ENCODE assay signal across 10 mouse cellular contexts in the genomic region with DNA sequence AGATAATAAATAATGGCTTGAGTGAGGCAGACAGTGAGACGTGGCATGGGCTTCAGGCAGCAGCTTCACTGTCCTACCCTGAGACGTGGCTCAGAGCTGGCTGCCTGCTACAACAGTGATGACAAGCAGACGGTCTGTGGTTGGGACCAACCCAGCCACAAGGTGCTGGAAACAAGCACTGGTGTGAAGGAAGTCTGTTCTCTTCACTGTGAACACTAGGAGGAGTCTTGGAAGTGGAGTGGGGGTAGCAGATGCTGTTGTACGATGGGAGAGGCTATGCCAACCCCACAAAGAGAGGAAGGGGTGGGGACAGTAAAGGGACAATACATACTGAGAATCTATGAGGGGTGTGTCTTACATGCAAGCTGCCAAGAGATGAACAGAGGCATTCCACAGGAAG. TPM values are rescaled to one million over a fixed set of nuclear protein-coding genes. Genes with fewer than 3 reads are reported as not detected.
A peak's percentile ranks its signal among the peaks of the same experiment; 100 is the strongest.
DNase-seq lines count a peak whose midpoint lies in the region; ATAC-seq and TF ChIP-seq lines count a peak whose summit lies in the region.
"Had no signal": no experiment of that assay in that cellular context is flagged by ENCODE, and none has a peak within 500 bp of the region (broad histone marks: within the 10 kb centered on the region; RNA-seq: fewer than 3 reads in every experiment).

No protein-coding gene starts in this region.

- no peaks in the 10 kb centered on the region for H3K27me3 ChIP-seq in thymus, adult 2 months (ENCODE audit: control insufficient read depth, insufficient read depth, low read length)
- no peaks in the 10 kb centered on the region for H3K27me3 ChIP-seq in lung, embryonic 16.5 days (ENCODE audit: control insufficient read depth, insufficient read depth, low read depth, low read length)

- WGBS in thymus, adult 2 months: 7% methylated on average over 4 of the region's 4 CpGs
- WGBS in lung, embryonic 16.5 days: 51% methylated on average over 4 of the region's 4 CpGs

- no peak overlapping the region for H3K27ac ChIP-seq in thymus, adult 2 months (ENCODE audit: control insufficient read depth, insufficient read depth, low read length)
- no peak overlapping the region for H3K27ac ChIP-seq in lung, embryonic 16.5 days (ENCODE audit: low read length)

- peaks cover 8% of the 10 kb centered on the region for H3K4me1 ChIP-seq in thymus, adult 2 months (replicated peaks; ENCODE audit: control insufficient read depth, insufficient read depth, low read length)
- H3K4me1 ChIP-seq in lung, embryonic 16.5 days (replicated peaks; ENCODE audit: control insufficient read depth, insufficient read depth, low read length): peaks cover 29% of the 10 kb centered on the region

- TF ChIP-seq POLR2A in thymus, adult 2 months (IDR thresholded peaks at IDR 0.05; ENCODE audit: control insufficient read depth, extremely low read depth, insufficient read depth, low read length, poor library complexity): no peak

- no peaks in the 10 kb centered on the region for H3K9me3 ChIP-seq in lung, embryonic 16.5 days (ENCODE audit: control insufficient read depth, low read length)

- ATAC-seq in lung, embryonic 16.5 days (ENCODE audit: low read depth): peak; percentile 30
- no peak for ATAC-seq in inflammation-experienced regulatory T-cells, adult 6 months

- no peaks in the 10 kb centered on the region for H3K36me3 ChIP-seq in thymus, adult 2 months (ENCODE audit: control insufficient read depth, insufficient read depth, low read length)
- no peaks in the 10 kb centered on the region for H3K36me3 ChIP-seq in lung, embryonic 16.5 days (ENCODE audit: control insufficient read depth, insufficient read depth, low read length)

- no peak overlapping the region for H3K4me2 ChIP-seq in lung, embryonic 16.5 days (ENCODE audit: low read depth, low read length)

- no peak overlapping the region for H3K9ac ChIP-seq in lung, embryonic 16.5 days (ENCODE audit: low read length)

- H3K4me3 ChIP-seq in thymus, adult 2 months (ENCODE audit: control insufficient read depth, insufficient read depth, low read length): no peak overlapping the region
- no peak overlapping the region for H3K4me3 ChIP-seq in lung, embryonic 16.5 days (ENCODE audit: low read length)

- peak; percentile 89 for DNase-seq in heart, adult 11 months
- no peak for DNase-seq in heart, adult 8-10 months (ENCODE audit: low spot score)
- peak; percentile 13 for DNase-seq in thymus, adult 2 months
- no peak for DNase-seq in thymus, adult 18-20 months
- DNase-seq in MN1 (ENCODE audit: low spot score): no peak
- no peak for DNase-seq in testis, postnatal 14 days (ENCODE audit: low spot score)
- DNase-seq: cerebellum, adult 2 months; kidney, adult 2 months had no signal

- TF ChIP-seq CTCF in thymus, adult 2 months (IDR thresholded peaks at IDR 0.05; ENCODE audit: borderline replicate concordance, control insufficient read depth, extremely low read depth, insufficient read depth, low read length, poor library complexity): no peak

RNA-seq across cellular contexts. Expression of a gene that starts 12.0 kb away (rescaled TPM):
- 10 to 100 TPM; 17.2 to 21.1 (median 19.8) TPM for total RNA-seq in heart, adult 8-10 months (2022)
- 7.9 and 8.0 TPM in 2 replicates for polyA plus RNA-seq in thymus, adult 2 months (2012; rRNA removed)
- 4.8 and 5.6 TPM in 2 replicates for polyA plus RNA-seq in lung, embryonic 16.5 days (2015; fragmentation: Nextera tagmentation; extraction: Ambion mirVana)
- 1 to 10 TPM in 2 of 3 experiments, under 1 TPM in 1; 0.55 to 2.4 (median 1.0) TPM for polyA plus RNA-seq in inflammation-experienced regulatory T-cells, adult 6 months (2017; shearing (Covaris generic))

Comparison
In these comparisons a context has a peak if more than half of its experiments do, and no peak if none do; other contexts are left out.
1. DNase-seq: peak in heart, adult 11 months (single experiment) and thymus, adult 2 months (single experiment); none in heart, adult 8-10 months (single experiment), thymus, adult 18-20 months (0 of 2), MN1 (single experiment) and testis, postnatal 14 days (single experiment).